ENCODE assay signal across 9 mouse cellular contexts in the genomic region with DNA sequence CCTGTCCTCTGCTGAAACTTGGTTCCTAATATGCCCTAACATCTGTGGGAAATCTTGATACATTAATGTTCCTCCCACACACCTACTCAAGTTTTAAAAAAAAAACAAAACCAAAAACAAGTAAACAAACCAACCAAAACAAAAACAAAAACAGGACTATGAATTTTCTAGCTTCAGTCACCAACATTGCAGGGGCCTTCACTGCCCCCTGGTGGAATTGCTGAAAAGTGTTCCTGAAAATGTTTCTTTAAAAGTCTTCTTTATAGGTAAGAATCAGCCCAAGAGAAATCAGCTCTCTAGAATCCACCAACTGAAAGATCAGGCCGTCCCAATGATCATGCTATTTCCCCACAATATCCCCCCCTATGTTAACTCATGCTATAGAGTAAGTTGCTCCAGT.
DNase-seq lines count a peak whose midpoint lies in the region; ATAC-seq and TF ChIP-seq lines count a peak whose summit lies in the region.
"Had no signal": no experiment of that assay in that cellular context is flagged by ENCODE, and none has a peak within 500 bp of the region (broad histone marks: within the 10 kb centered on the region; RNA-seq: fewer than 3 reads in every experiment).

No protein-coding gene starts in this region.

- H3K4me2 ChIP-seq in intestine, postnatal 0 days (replicated peaks; ENCODE audit: low read depth): no peak overlapping the region
- H3K4me2 ChIP-seq in intestine, embryonic 16.5 days (ENCODE audit: low read depth, low read length): no peak overlapping the region
- H3K4me2 ChIP-seq: midbrain, embryonic 12.5 days had no signal

- H3K4me3 ChIP-seq in intestine, postnatal 0 days (ENCODE audit: low read depth, low read length): no peak overlapping the region
- H3K4me3 ChIP-seq in intestine, embryonic 16.5 days (ENCODE audit: low read length): no peak overlapping the region
- no peak overlapping the region for H3K4me3 ChIP-seq in hindbrain, embryonic 10.5 days
- H3K4me3 ChIP-seq: midbrain, embryonic 12.5 days had no signal

- no peaks in the 10 kb centered on the region for H3K4me1 ChIP-seq in intestine, postnatal 0 days (replicated peaks; ENCODE audit: control insufficient read depth, insufficient read depth, low read length)
- no peaks in the 10 kb centered on the region for H3K4me1 ChIP-seq in intestine, embryonic 16.5 days (ENCODE audit: control insufficient read depth, insufficient read depth, low read length)
- H3K4me1 ChIP-seq in hindbrain, embryonic 10.5 days (replicated peaks): no peaks in the 10 kb centered on the region
- H3K4me1 ChIP-seq: midbrain, embryonic 12.5 days had no signal

- H3K9ac ChIP-seq in intestine, postnatal 0 days (ENCODE audit: low read depth, low read length): no peak overlapping the region
- H3K9ac ChIP-seq in intestine, embryonic 16.5 days (ENCODE audit: low read depth, low read length): no peak overlapping the region
- H3K9ac ChIP-seq: midbrain, embryonic 12.5 days had no signal

- TF ChIP-seq CTCF in intestine, postnatal 0 days (IDR thresholded peaks at IDR 0.05; ENCODE audit: low read depth): peak; percentile 80

- no peak overlapping the region for H3K27ac ChIP-seq in intestine, postnatal 0 days (ENCODE audit: low read depth, low read length)
- no peak overlapping the region for H3K27ac ChIP-seq in intestine, embryonic 16.5 days (ENCODE audit: low read length)
- no peak overlapping the region for H3K27ac ChIP-seq in hindbrain, embryonic 10.5 days
- H3K27ac ChIP-seq: midbrain, embryonic 12.5 days had no signal

- no peaks in the 10 kb centered on the region for H3K9me3 ChIP-seq in intestine, postnatal 0 days (ENCODE audit: control insufficient read depth)
- H3K9me3 ChIP-seq in intestine, embryonic 16.5 days (ENCODE audit: control insufficient read depth, low read length): peaks cover 5% of the 10 kb centered on the region; the same call in 1 of the 2 replicates
- H3K9me3 ChIP-seq in hindbrain, embryonic 10.5 days: no peaks in the 10 kb centered on the region; the same call in 1 of the 2 replicates

- DNase-seq in right cerebral cortex, postnatal 4 days: peak; percentile 37
- no peak for DNase-seq in right cerebral cortex, postnatal 36 days (ENCODE audit: low spot score in 2 of 2)
- peak; percentile 28 to 47 for DNase-seq in cerebellum, postnatal 25 days
- peak; percentile 74 for DNase-seq in retina, embryonic 14.5 days (ENCODE audit: low spot score)
- no peak for DNase-seq in hindbrain, embryonic 10.5 days (ENCODE audit: low spot score)

- WGBS in intestine, postnatal 0 days: 24% methylated on average over 1 of the region's 1 CpGs
- 27% methylated on average over 1 of the region's 1 CpGs for WGBS in intestine, embryonic 16.5 days
- WGBS in hindbrain, embryonic 10.5 days: 33% methylated on average over 1 of the region's 1 CpGs

- ATAC-seq in intestine, postnatal 0 days: no peak
- no peak for ATAC-seq in intestine, embryonic 16.5 days
- no peak for ATAC-seq in activated CD4-positive, CD25-positive, alpha-beta regulatory T cell, adult 4 months

- no peaks in the 10 kb centered on the region for H3K27me3 ChIP-seq in intestine, postnatal 0 days (replicated peaks; ENCODE audit: control insufficient read depth, insufficient read depth, low read length)
- no peaks in the 10 kb centered on the region for H3K27me3 ChIP-seq in intestine, embryonic 16.5 days (replicated peaks; ENCODE audit: control insufficient read depth, insufficient read depth, low read length)
- H3K27me3 ChIP-seq in hindbrain, embryonic 10.5 days (ENCODE audit: insufficient read depth, poor library complexity, severe bottlenecking): no peaks in the 10 kb centered on the region
- H3K27me3 ChIP-seq: midbrain, embryonic 12.5 days had no signal

- H3K36me3 ChIP-seq in intestine, postnatal 0 days (ENCODE audit: control insufficient read depth, insufficient read depth): no peaks in the 10 kb centered on the region
- no peaks in the 10 kb centered on the region for H3K36me3 ChIP-seq in intestine, embryonic 16.5 days (ENCODE audit: control insufficient read depth, insufficient read depth, low read length)
- peaks cover 10% of the 10 kb centered on the region for H3K36me3 ChIP-seq in hindbrain, embryonic 10.5 days

Comparison
In these comparisons a context has a peak if more than half of its experiments do, and no peak if none do; other contexts are left out.
1. DNase-seq: peak in right cerebral cortex, postnatal 4 days (single experiment), cerebellum, postnatal 25 days (2 of 2) and retina, embryonic 14.5 days (single experiment); none in right cerebral cortex, postnatal 36 days (0 of 2) and hindbrain, embryonic 10.5 days (single experiment).